Mouse (Mus musculus): ENCODE measurements around the gene Odf3l2. TPM values are rescaled to one million over a fixed set of nuclear protein-coding genes. Genes with fewer than 3 reads are reported as not detected.

Odf3l2 gene
- polyA plus RNA-seq, 1 experiment, result not detected

- H3K4me3 ChIP-seq (replicated peaks), result no peak overlapping the region
- H3K36me3 ChIP-seq (replicated peaks; ENCODE audit: low read length), result no peaks in the 10 kb centered on the region
- no peak for TF ChIP-seq FLI1 (IDR thresholded peaks at IDR 0.05; ENCODE audit: low read length)
- TF ChIP-seq GATA1 (IDR thresholded peaks at IDR 0.05; ENCODE audit: borderline replicate concordance, low read length), result no peak
- peaks cover 12% of the 10 kb centered on the region for H3K4me1 ChIP-seq
- peaks cover 59% of the 10 kb centered on the region for H3K27me3 ChIP-seq (replicated peaks)
- peaks cover 13% of the 10 kb centered on the region for H3K9me3 ChIP-seq
Measured at GRCm38 (mm10) chr10:79594111-79594510, 51.4 kb downstream of the Odf3l2 start.

GRCm38 (mm10) chr10:79590702-79591101 is 54.8 kb downstream of the Odf3l2 start:
- H3K27me3 ChIP-seq (replicated peaks), result peaks cover 57% of the 10 kb centered on the region
- no peak overlapping the region for H3K4me3 ChIP-seq (replicated peaks)
- no peak for TF ChIP-seq GATA1 (IDR thresholded peaks at IDR 0.05; ENCODE audit: borderline replicate concordance, low read length)
- no peak for TF ChIP-seq FLI1 (IDR thresholded peaks at IDR 0.05; ENCODE audit: low read length)
- H3K4me1 ChIP-seq, result peaks cover 9% of the 10 kb centered on the region
- peaks cover 13% of the 10 kb centered on the region for H3K9me3 ChIP-seq
- H3K36me3 ChIP-seq (replicated peaks; ENCODE audit: low read length), result no peaks in the 10 kb centered on the region

Other genes with a start within 250 kb of the Odf3l2 start
- not detected in 2 replicates for gene Vmn2r83, start 177.0 kb downstream of the Odf3l2 start, polyA plus RNA-seq (2012; ENCODE audit: insufficient read depth, low replicate concordance)
- 5.7 and 5.9 TPM in 2 replicates for gene Plpp2, start 111.9 kb downstream of the Odf3l2 start, polyA plus RNA-seq (2012; ENCODE audit: insufficient read depth, low replicate concordance)
- gene Mier2, start 90.5 kb downstream of the Odf3l2 start, polyA plus RNA-seq (2012; ENCODE audit: insufficient read depth, low replicate concordance), result 32.9 and 68.6 TPM in 2 replicates
- gene Theg, start 58.4 kb downstream of the Odf3l2 start, polyA plus RNA-seq (2012; ENCODE audit: insufficient read depth, low replicate concordance), result 1.2 TPM in 1 of 2 replicates, not detected in the other
- gene C2cd4c, start 31.7 kb downstream of the Odf3l2 start, polyA plus RNA-seq (2012; ENCODE audit: insufficient read depth, low replicate concordance), result not detected in 2 replicates
- gene Shc2, start 7.8 kb downstream of the Odf3l2 start, polyA plus RNA-seq (2012; ENCODE audit: insufficient read depth, low replicate concordance), result not detected in 2 replicates
- 0.78 TPM in 1 of 2 replicates, not detected in the other for gene Madcam1, start 18.8 kb upstream of the Odf3l2 start, polyA plus RNA-seq (2012; ENCODE audit: insufficient read depth, low replicate concordance)
- gene Tpgs1, start 23.6 kb upstream of the Odf3l2 start, polyA plus RNA-seq (2012; ENCODE audit: insufficient read depth, low replicate concordance), result 209 and 257 TPM in 2 replicates
- gene Cdc34, start 36.5 kb upstream of the Odf3l2 start, polyA plus RNA-seq (2012; ENCODE audit: insufficient read depth, low replicate concordance), result 451 and 1,194 TPM in 2 replicates
- 1.4 and 2.2 TPM in 2 replicates for gene Gzmm, start 43.3 kb upstream of the Odf3l2 start, polyA plus RNA-seq (2012; ENCODE audit: insufficient read depth, low replicate concordance)
- gene Bsg, start 58.8 kb upstream of the Odf3l2 start, polyA plus RNA-seq (2012; ENCODE audit: insufficient read depth, low replicate concordance), result 2,144 and 3,272 TPM in 2 replicates
- 1.5 and 1.8 TPM in 2 replicates for gene Hcn2, start 70.9 kb upstream of the Odf3l2 start, polyA plus RNA-seq (2012; ENCODE audit: insufficient read depth, low replicate concordance)
- 11.1 and 25.3 TPM in 2 replicates for gene Polrmt, start 100.8 kb upstream of the Odf3l2 start, polyA plus RNA-seq (2012; ENCODE audit: insufficient read depth, low replicate concordance)
- not detected in 2 replicates for gene Fgf22, start 109.3 kb upstream of the Odf3l2 start, polyA plus RNA-seq (2012; ENCODE audit: insufficient read depth, low replicate concordance)
- 302 and 542 TPM in 2 replicates for gene Rnf126, start 121.2 kb upstream of the Odf3l2 start, polyA plus RNA-seq (2012; ENCODE audit: insufficient read depth, low replicate concordance)
- gene Fstl3, start 131.5 kb upstream of the Odf3l2 start, polyA plus RNA-seq (2012; ENCODE audit: insufficient read depth, low replicate concordance), result 1.6 TPM in 1 of 2 replicates, not detected in the other
- 0.70 TPM in 1 of 2 replicates, not detected in the other for gene Prss57, start 145.2 kb upstream of the Odf3l2 start, polyA plus RNA-seq (2012; ENCODE audit: insufficient read depth, low replicate concordance)
- gene Palm, start 147.8 kb upstream of the Odf3l2 start, polyA plus RNA-seq (2012; ENCODE audit: insufficient read depth, low replicate concordance), result 39.0 and 54.6 TPM in 2 replicates
- gene Misp, start 175.3 kb upstream of the Odf3l2 start, polyA plus RNA-seq (2012; ENCODE audit: insufficient read depth, low replicate concordance), result 1.5 and 2.5 TPM in 2 replicates
- 849 and 1,831 TPM in 2 replicates for gene Ptbp1, start 208.7 kb upstream of the Odf3l2 start, polyA plus RNA-seq (2012; ENCODE audit: insufficient read depth, low replicate concordance)
- 96.7 and 434 TPM in 2 replicates for gene Prtn3, start 228.7 kb upstream of the Odf3l2 start, polyA plus RNA-seq (2012; ENCODE audit: insufficient read depth, low replicate concordance)
- 0.80 and 16.9 TPM in 2 replicates for gene Plppr3, start 228.9 kb upstream of the Odf3l2 start, polyA plus RNA-seq (2012; ENCODE audit: insufficient read depth, low replicate concordance)
- 5.6 and 23.2 TPM in 2 replicates for gene Elane, start 240.5 kb upstream of the Odf3l2 start, polyA plus RNA-seq (2012; ENCODE audit: insufficient read depth, low replicate concordance)
- gene Cfd, start 245.1 kb upstream of the Odf3l2 start, polyA plus RNA-seq (2012; ENCODE audit: insufficient read depth, low replicate concordance), result not detected in 2 replicates

Measured in megakaryocyte, embryonic 14.5 days (primary cell).